Mouse (Mus musculus) cerebral cortex, adult 2 months (tissue): ENCODE results near the gene Grm7.

Source experiments
- WGBS: fragments of 180-500 bp; shearing (Covaris S2); methylation state at CpG from one replicate; pipeline ENCODE4 v1.1.7; 2018; 5-methylcytosine and 5-hydroxymethylcytosine counted together

The Grm7 gene

DNA sequence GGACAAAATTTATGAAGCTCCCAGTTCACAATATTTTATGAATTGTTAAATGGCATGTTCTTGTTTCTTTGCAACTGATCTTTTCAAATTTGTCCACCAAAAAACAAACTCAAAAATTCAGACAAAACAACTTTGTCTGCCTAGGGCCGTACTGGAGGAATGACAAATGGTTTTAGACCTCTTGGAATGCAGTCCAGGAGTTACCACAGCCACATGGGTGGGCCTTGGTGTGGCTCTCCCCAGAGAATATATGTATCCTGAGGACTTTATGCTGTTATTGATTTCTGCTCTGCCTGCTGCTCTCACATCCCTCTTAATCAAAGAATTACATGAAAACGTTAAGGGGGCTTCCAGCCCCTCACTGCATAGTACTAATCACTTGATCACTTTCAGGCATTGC, 400.5 kb downstream of the Grm7 start:
- 64% methylated on average over 2 of the region's 2 CpGs for WGBS

- WGBS: 44% methylated on average over 7 of the region's 7 CpGs
These were observed 408.9 kb downstream of the Grm7 start for GRCm38 (mm10) chr6:111054001-111054975.

DNA sequence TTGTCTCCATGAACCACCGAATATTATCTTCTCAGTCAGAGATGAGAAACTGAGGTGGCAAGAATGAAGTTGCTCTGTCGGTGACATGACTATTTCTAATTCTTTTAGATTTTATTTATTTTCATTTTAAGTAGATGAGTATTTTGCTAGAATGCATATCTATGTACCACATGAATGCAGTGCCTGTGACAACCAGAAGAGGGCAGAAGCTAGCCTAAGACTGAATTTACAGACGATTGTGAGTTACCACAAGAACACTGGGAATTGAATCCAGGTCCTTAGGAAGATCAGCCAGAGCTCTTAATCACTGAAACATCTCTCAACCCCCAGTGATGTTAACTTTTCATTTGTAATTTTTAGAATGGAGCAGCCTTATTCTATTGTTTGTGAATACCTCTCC, 412.4 kb downstream of the Grm7 start:
- 91% methylated on average over 3 of the region's 3 CpGs for whole genome bisulfite sequencing

DNA sequence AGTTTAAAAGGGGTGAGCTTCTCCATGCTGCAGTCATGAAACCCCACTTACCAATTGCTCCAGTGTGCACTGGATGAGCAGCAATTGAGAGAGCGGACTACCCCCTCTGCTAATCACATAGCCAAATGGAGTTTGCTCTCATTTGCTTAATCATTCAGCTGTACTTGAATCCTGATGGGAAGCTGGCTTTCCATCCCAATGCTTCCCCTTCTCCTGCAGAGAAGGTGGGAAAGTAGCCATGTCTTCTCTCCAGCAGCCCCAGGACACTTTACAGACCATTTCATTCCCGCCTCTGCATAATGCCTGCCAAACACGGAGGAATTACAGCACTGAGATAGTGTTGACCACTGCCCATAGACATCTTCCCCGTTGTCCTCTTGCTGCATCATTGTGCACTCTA, 414.6 kb downstream of the Grm7 start:
- 79% methylated on average over 4 of the region's 4 CpGs for WGBS

- 48% methylated on average over 3 of the region's 3 CpGs for WGBS
These were observed 439.2 kb downstream of the Grm7 start for GRCm38 (mm10) chr6:111084569-111084968.

DNA sequence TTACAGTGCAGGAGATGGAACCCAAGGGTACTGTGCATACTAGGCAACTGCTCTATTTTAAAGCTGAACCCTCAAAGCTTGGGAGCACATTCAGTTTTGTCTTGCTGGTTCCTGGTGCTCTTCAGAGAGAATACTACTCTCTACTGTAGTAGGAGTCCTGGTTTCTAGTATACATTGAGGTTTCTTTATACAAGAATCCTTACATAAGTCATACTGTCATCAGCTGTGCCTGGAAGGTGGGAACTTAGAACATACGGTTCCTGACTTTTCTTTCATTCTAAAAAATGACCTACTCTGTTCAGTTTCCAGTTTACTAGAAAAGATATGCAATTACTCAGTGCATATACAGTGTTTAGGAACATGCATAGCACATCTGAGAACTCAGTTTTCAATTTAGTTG, 449.4 kb downstream of the Grm7 start:
- WGBS: 64% methylated on average over 1 of the region's 1 CpGs

DNA sequence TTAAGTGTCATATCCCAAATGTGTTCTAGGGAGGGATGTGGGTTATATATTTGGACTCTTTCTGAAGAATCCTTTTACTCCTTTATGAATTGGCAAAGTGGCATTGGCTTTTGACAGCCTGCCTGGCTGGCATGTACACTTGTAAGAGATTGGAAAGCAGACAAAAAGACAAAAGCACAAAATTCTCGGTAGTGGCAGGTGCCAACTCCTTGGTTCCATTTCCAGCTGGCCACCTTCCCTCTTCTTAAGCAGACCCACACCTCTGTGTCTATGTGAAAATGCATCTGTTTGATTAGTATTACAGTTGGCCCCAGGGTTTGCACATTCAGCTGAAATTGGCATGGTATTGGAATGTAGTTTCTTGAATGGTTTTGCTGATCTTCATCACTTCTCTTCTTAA, 460.1 kb downstream of the Grm7 start:
- 27% methylated on average over 1 of the region's 1 CpGs for WGBS

GRCm38 (mm10) chr6:111161037-111161436, 515.7 kb downstream of the Grm7 start:
- 75% methylated on average over 1 of the region's 1 CpGs for WGBS

- 47% methylated on average over 3 of the region's 3 CpGs for WGBS
These were observed 550.0 kb downstream of the Grm7 start for GRCm38 (mm10) chr6:111195333-111195732.

DNA sequence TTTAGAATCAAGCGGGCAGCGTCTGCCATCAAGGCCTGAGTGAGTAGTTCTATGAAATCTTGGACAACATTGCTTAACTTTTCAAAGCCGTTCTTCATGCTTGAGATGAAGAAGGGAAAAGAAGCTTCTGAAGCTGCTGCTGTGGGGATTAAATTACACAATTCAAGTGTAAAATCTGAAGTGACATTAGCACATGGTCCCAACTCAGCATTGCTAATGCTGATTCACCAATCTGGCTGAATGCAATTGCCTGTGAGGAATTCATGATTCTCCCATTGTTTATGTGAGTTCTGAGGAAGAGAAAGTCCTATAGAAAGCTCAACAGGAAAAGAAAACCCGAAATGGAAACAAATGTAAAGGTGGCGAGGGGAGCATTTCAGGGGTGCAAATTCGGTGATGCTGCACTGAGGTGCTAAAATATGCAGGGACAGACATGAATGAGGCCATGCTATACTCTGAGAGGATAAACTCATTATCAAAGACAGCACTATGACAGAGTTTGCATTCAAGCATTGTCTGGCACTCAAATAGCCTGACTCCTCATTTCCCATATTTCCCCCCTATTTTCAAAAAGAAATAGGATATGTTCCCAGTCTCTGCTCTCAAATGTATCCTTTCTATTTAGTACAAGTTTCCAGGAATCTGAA, 575.8 kb downstream of the Grm7 start:
- WGBS: 52% methylated on average over 6 of the region's 6 CpGs

DNA sequence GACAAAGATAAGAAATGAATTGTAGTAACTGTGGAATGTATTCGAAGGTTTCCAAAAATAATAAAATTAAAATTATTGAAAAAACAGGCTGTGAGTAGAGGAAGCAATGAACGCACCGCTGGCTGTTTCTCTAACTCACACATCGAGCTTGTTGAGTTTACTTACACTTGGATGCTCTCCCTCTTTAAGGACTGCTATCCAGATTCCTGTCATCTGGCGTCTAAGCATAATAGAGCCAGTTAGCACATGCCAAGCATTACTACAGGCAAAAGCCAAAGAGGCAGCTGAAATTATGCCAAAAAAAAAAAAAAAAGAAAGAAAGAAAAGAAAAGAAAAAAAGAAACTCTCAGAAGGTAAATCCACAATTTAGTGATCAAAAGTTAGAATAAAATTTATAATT, 609.8 kb downstream of the Grm7 start:
- WGBS: 60% methylated on average over 5 of the region's 5 CpGs

- WGBS: 85% methylated on average over 3 of the region's 3 CpGs
These were observed 611.6 kb downstream of the Grm7 start for GRCm38 (mm10) chr6:111256939-111257338.

- WGBS: 64% methylated on average over 3 of the region's 3 CpGs
These were observed 612.9 kb downstream of the Grm7 start for GRCm38 (mm10) chr6:111258256-111258655.

DNA sequence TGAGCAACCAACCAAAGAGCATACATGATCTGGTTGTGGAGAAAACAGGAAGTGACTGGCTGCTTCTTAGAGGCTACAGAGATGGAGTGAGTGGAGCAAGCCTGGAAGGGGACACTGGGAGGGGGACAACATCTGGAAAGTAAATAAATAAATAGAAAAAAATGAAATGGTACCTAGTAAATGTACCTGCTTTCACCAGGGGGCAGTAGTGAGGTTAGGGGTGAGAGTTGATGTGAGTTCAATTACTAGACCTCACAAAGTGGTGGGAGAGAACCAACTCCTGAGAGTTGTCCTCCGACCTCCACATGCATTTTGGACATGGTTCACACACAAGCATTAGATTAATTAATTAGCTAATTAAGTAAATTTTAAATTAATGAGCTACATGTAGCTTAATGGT, 615.8 kb downstream of the Grm7 start:
- 79% methylated on average over 1 of the region's 1 CpGs for WGBS

DNA sequence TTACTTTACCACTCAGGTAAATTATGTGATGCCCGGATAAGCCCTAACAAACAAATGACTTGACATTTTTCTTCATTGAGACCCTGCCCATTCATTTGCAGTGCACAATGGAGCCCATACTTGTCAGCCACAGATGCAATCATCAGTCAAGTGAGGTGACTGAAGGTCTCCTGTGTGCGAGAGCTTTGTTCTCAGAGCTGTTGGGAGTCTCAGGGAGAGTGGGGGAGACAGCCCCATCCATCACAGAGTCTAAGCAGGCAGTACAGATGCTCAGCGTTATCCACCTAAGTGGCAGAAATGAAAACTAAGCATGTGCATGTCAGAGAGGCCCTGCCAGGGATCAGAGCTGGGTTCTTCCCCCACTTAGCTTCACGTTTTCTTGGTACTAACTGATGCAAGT, 631.3 kb downstream of the Grm7 start:
- 63% methylated on average over 4 of the region's 4 CpGs for WGBS

- WGBS: 58% methylated on average over 5 of the region's 5 CpGs
These were observed 648.2 kb downstream of the Grm7 start for GRCm38 (mm10) chr6:111293505-111294001.

GRCm38 (mm10) chr6:111303912-111304555, 658.7 kb downstream of the Grm7 start:
- WGBS: 56% methylated on average over 3 of the region's 3 CpGs

- WGBS: 27% methylated on average over 1 of the region's 1 CpGs
These were observed 716.3 kb downstream of the Grm7 start for GRCm38 (mm10) chr6:111361681-111362080.

- 89% methylated on average over 3 of the region's 3 CpGs for WGBS
These were observed 722.7 kb downstream of the Grm7 start for GRCm38 (mm10) chr6:111368111-111368510.

- 69% methylated on average over 3 of the region's 3 CpGs for WGBS
These were observed 723.2 kb downstream of the Grm7 start for GRCm38 (mm10) chr6:111368551-111368950.

GRCm38 (mm10) chr6:111369013-111369412, 723.6 kb downstream of the Grm7 start:
- WGBS: 52% methylated on average over 2 of the region's 2 CpGs
